Mouse (Mus musculus) urinary bladder, postnatal 4 days (tissue): Measurements from ENCODE around the gene Bgn.
"Not testable (repeated sequence)": the region's sequence is repeated elsewhere in the genome, so short reads cannot be mapped to it uniquely, and the experiment has no call there.

Experiments
- DNase-seq, 2 experiments: peaks; one replicate each; pipeline ENCODE4 v3.0.0; 2021 to 2022; ENCODE audit warnings: low spot score in 2 of 2

Gene Bgn

DNA sequence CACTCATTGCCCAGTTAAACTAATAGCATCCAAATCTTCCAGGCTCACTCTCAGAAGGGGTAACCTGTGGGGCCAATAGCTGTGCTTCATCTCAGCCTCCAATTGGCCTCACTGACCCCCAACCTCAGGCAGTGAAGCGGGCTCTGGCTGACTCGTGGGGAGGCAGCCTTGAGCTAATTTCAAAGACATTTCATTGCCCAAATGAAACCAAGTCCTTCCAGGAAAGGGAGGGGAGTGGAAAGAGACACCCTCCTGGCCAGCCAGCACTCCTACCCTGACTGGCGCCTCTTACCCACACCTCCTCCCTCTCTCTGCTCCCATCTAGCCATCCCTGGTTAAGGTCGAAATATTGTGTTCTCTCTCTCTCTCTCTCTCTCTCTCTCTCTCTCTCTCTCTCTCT is 6.8 kb downstream of the Bgn start:
- no peak for DNase-seq

DNA sequence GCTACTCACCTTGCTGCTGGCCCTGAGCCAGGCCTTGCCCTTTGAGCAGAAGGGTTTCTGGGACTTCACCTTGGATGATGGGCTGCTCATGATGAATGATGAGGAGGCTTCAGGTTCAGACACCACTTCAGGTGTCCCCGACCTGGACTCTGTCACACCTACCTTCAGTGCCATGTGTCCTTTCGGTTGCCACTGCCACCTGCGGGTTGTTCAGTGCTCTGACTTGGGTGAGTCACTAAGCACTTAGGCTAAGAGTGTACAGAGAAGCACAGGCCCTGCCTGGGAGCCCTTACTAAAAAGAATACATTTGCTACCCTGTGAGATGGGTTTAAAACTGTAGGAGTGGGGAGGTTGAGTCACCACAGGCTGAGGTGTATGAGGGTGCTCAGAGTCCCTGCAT is 7.4 kb downstream of the Bgn start:
- DNase-seq, result no peak

DNA sequence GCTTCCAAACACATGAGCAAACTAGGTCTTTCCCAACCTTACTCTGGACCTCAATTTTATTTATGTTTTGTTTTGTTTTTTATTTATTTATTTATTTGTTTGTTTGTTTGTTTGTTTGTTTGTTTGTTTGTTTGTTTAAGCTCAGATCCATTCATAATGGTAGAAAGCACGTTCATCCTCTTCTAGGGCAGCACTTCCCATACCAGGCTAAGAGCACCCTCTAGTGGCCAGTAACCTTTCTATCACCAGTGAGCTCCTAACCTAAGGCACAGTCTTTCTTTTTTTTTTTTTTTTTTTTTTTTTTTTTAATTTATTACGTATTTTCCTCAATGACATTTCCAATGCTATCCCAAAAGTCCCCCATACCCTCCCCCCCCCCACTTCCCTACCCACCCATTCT is 10.2 kb downstream of the Bgn start:
- not testable (repeated sequence) for DNase-seq

DNA sequence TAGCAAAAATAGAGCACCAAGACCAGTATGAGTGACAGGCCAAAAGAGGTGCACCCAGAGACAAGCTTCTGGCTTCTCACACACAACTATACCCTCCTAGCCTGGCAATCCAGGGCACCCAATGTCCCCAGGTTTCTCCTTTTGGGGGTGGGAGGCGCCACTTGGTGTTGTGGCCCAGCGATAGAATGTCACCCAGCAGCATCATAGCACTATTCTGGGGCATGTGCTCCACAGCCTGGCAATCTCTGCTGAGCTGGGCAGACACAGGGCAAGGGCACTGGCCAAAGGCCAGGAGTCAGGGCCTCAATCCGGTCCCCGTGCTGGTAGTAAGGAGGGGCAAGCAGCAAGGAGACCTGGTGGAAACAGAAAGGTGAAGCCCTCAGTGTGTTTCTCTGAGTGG is 13.3 kb downstream of the Bgn start:
- no peak for DNase-seq

DNA sequence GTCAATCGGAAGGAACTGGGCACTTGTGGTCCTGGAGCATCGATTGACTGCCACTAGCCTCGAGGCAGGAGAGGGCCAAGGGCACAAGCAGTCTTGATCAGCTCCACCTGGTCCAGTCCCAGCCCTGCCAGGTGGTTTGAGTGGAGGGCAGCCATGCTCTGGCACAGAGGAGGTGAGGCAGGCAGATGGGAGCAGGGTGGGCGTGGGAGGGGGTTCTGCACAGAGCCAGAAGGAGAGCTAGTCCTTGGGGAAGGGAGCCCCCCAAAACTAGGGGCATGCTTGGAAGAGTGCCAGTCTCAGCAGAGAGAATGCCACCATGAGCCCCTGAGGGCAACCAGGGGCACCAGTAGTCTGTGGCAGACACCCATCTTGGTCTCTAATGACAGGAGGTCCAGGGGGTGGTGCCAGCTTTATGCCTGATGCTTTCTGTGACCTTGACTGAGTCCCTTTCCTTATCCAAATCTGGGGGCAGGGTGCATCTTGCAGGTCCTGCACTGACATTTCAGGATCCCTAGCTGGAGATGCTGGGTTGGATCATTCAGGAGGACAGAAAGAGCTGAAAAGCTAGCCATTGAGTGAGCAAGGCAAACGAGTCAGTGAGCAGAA is 21.8 kb downstream of the Bgn start:
- no peak for DNase-seq

DNA sequence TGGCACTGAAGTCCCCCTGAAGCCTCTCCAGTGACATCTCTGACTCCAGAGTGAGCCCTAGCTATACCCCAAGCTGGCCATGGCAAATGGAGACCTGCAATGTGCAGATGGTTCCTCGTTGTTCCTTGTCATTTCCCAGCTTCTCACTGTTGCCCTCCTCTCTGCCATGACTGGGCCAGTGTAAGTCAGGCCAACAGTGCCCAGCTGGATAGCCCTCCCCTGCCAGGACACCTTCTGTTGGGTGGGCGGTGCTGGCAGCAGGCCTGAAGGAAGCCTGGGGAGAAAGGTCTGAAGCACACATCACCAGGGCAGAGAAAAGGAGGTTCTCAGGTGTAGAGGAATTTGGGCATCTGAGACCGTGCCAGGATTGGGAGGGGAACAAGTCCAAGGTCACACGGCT is 23.2 kb downstream of the Bgn start:
- DNase-seq, result no peak

DNA sequence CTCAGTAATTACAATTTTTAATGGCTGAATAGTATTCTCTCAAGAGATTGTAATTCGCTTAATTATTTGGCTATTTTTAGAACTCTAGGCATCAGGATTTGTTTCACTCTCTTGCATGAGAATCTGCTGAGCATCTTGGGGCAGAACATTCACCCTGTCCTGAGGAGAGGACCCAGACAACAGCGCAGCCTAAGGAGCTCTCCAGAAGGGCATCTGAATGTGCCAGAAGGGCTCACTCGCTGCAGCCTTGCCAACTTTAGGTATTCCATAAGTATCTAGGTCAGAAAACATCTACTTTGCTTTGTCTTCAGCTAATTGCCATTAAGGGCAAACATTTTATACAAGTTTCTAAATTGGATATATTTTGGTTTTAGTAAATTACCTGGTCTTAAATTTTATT is 25.8 kb downstream of the Bgn start:
- DNase-seq, result no peak

DNA sequence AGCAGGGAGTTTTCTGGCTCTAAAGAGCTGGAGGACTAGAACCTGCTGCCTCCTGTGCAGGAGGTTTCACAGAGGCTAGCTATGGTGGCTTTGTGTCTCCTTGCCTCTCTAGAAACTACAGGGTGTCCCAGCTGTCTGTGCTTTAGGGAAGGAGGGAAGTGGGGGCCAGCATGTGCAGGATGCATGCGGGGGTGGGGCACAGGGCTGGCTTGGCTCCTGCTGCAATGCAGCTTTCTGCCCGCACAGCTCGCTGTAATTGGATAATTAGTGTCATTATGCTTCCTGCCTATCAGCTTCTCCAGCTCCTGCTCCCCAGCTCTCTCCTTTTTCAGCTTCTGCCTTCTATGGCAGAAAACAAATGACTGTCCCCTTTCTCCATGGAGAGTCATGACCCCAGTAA is 29.5 kb downstream of the Bgn start:
- DNase-seq, result no peak

DNA sequence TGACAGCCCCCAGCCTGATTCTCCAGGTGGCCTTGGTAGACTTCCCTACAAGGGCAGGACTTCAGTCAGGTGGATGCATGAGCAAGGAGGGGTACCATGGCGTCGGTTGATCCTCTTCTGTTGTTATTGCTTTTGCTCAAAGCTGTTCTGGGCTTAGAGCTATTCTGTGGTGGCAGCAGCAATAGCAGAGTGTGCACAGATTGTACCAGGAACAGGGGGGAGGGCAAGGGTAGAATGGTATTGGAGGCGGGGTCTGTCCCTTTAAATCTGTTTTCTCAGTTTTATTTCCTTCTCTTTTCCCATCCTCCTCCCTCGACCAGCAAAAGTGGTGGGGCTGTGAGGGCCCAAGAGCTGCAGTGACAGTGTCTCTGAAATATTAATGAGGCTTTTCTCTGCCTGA is 33.2 kb downstream of the Bgn start:
- DNase-seq, result no peak

DNA sequence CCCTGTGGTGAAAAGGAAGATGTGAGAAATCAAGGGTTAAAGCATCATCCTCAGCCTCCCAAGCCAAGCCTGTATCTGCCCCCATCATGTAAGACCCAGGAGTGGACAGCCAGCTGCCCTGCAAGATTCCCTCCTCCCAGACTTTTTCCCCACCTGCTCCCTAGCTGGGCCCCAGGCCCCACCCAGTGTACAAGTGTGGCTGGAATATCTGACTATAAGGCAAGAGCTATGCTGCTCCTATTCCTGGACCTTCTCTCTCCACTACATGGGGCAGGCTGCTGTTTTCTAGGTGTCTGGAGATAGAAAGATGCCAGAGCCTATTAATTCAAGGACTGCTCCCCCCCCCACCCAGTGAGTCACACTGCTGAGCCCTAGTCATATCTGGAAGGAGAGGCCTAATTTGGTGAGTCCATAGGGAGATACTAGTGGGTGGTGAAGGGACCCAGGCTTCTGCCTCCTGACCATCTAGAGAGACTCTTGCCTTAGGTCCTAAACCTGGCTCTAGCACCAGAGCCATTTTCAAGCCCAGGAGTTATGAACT is 33.7 kb downstream of the Bgn start:
- DNase-seq, result no peak

DNA sequence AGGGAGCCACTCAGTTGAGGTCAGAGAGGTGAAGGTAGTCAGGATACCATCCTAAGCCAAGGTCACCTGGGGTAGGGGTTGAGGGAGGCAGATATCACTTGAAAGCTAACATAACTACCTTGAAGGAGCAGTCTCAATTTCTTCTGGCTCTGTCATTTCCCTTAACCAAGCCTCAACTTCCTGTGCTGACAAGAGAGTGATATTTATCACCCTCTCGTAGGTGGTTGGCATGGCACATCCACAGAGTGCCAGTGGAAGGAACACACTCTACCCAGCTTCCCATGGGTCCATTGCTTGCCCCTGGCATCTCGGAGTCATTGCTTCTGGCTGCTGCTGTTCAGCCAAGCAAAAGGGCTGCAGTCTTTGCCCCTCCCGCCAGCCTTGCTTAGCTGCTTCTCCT is 37.3 kb downstream of the Bgn start:
- DNase-seq, result no peak

DNA sequence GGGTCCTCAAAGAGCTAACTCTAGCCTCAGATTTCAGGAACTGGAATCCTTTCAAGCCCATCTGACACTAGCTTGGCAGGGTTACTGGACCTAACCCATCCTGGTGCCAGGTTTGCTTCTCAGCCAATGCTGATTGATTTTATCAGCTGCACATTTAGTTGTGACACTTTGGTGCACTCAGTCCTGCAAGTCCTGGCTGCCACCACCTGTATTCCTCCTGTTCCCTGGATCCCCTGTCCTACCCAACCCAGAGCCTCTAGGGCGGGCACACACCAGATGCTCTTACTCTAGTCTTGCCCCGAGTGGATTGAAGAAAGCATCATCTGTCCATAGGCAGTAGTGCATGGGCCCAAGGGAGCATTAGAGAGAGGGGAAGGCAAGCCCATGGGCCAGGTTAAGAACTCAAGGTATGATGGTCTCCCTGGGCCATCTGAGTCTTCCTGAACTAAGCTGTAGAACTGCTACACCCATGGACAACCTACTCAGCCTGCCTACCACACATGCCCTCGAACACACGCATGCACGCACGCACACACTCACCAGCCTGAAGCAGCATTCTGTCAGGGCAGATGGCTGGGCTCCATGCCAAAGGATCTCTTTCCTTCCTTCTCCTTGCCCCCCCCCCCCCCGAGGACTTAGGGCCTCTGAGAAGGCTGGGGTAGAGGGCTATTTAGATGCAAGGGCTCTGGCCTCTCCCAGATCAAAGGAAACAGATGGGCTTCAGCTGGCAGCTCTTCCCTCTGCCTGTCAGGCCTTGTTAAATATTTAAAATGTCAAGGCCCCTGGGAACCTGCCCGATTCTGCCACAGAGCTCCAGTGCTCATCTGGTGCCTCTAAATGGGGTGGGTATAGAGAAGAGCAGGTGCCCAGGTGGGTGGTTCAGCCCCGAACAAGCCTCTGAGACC is 41.2 kb downstream of the Bgn start:
- no peak for DNase-seq

DNA sequence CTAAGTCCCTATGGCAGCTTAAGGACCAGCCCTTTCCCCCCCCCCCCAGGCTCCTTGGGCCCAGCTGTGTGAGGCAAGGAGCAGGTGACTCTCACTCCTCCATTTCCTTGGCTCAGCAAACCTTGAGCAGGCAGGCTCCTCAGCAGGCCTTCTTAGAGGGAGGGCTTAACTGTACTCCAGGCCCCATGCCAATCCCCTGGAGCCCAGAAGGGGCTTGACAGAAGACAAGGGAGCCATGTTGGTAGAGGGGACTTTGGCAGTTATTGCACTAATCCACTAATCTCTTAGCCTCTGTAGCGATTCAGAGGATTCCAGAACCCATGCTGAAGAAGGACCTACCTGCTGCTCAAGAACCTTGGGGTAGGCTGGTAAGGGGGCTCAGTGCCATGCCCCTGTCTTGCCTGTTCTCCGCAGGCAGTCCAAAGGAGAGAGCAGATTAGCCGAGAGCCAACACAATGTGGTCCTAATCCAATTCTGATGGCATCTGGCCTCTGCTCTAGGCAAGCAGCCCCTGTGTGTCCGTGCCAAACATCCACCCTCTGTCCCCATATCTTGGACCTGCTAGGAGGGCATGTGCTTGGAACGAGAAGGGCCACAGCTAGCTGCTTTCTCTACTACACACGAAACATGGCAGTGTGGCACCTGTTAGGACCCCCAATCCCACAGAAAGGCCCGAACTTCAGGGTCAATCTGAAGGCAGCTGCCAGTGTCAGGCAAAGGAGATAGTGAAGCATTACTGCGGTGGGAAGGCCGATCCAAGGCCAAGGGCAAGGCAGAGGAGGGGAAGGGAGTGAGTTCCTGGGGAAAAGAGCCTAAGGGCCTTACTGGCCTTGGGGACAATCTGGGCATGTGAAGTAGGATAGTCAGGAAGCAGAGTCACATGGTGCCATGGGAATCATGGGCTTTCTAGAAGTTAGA is 42.1 kb downstream of the Bgn start:
- no peak for DNase-seq

DNA sequence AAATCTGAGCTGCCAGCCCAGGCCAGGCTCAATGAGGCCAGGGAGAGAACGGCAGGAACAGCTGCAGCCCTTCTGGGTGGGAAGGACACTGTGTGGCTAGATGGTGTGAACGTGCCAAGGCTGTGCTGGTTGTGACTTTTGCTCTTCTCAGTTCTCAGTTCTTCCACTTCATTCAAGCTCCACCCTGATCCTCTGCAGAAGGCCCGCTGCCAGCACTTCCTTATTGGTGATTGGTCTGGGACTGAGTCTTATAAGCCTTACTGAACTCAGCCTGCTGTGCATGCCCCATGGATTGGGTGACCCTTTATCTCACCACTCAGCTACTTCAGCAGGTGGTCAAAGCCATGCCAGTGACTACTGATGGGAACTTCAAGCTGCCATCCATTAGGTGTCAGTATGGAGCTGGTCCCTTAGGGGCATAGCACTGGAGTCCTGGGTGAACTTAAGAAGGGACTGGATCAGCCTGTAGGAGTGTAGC is 43.0 kb downstream of the Bgn start:
- DNase-seq, result no peak

DNA sequence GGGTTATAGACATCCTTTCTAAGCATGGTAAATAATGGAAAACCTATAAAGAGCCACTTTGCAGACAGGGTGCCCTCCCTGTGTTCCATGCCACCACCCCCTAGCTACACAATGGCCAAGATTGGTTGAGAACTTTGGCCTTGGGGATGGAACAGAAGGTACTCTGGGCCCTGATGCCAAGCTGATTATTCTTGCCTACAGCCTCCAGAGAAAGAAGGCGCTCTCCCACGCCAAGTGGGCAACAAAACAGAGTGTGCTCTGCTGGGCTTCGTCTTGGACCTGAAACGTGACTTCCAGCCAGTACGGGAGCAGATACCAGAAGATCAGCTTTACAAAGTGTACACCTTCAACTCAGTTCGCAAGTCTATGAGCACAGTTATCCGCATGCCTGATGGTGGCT is 54.5 kb downstream of the Bgn start:
- no peak for DNase-seq

DNA sequence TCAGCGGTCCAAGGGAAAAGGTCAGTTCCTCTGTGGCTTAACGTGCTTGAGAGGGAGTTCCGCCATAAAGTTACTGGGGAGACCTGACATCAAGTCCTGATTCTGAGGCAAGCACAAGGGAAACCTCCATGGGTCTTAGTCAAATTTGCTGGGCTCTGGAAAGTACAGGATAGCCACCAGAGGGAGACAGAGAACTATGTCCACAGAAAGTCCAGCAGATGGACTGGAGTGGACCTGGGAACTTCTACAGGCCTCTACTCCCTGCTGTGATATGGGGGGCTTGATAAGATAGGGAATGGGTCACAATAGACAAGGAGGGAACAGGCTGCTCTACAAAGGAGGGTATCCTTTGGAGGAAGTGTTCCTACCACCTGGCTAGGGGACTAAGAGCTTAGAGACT is 59.9 kb downstream of the Bgn start:
- DNase-seq, result no peak
